Mouse (Mus musculus) embryonic facial prominence, embryonic 14.5 days (tissue): Measurements from ENCODE around the gene Gm20388. TPM values are rescaled to one million over a fixed set of nuclear protein-coding genes. Genes with fewer than 3 reads are reported as not detected.

Experiments
- ATAC-seq: fragments of 200-750 bp; cut with Nextera tagmentation; 2 replicates; pipeline ENCODE4 v1.8.0; 2017; ENCODE audit warnings: low read depth, moderate number of reproducible peaks, moderate TSS enrichment
- DNase-seq: peaks from one replicate; pipeline ENCODE4 v3.0.0-alpha.2; 2015; ENCODE audit warnings: low spot score
- H3K27ac ChIP-seq: fragments of 300-500 bp; sonication (generic); replicated peaks from 2 replicates; pipeline ENCODE4 v1.5.1; 2014; ENCODE audit warnings: low read depth, mild to moderate bottlenecking, low read length, moderate library complexity
- H3K27me3 ChIP-seq: fragments of 300-500 bp; sonication (generic); replicated peaks from 2 replicates; pipeline ENCODE4 v1.6.1; 2014; ENCODE audit warnings: low read length; ENCODE audit not compliant: control insufficient read depth, insufficient read depth
- H3K36me3 ChIP-seq: fragments of 300-500 bp; sonication (generic); 2 replicates; pipeline ENCODE4 v1.6.1; 2014; ENCODE audit warnings: low read length, mixed read lengths; ENCODE audit not compliant: control insufficient read depth, insufficient read depth
- H3K4me1 ChIP-seq: fragments of 300-500 bp; sonication (generic); 2 replicates; pipeline ENCODE4 v1.6.1; 2014; ENCODE audit warnings: antibody characterized with exemption, low read length; ENCODE audit not compliant: control insufficient read depth, insufficient read depth
- H3K4me2 ChIP-seq: fragments of 300-500 bp; sonication (generic); 2 replicates; pipeline ENCODE4 v1.6.1; 2014; ENCODE audit warnings: low read depth, mild to moderate bottlenecking, low read length, moderate library complexity, mixed read lengths
- H3K4me3 ChIP-seq: fragments of 300-500 bp; sonication (generic); 2 replicates; pipeline ENCODE4 v1.5.1; 2014; ENCODE audit warnings: low read depth, mild to moderate bottlenecking, low read length
- H3K9ac ChIP-seq: fragments of 300-500 bp; sonication (generic); 2 replicates; pipeline ENCODE4 v1.6.1; 2014; ENCODE audit warnings: low read depth, mild to moderate bottlenecking, low read length, moderate library complexity, mixed read lengths
- H3K9me3 ChIP-seq: fragments of 300-500 bp; sonication (generic); 2 replicates; pipeline ENCODE4 v1.6.1; 2016; ENCODE audit warnings: low read length; ENCODE audit not compliant: control insufficient read depth
- WGBS: fragments of 180-500 bp; shearing (Covaris S2); extraction: QIAGEN DNeasy Blood & Tissue Kit; methylation state at CpG from one replicate; pipeline ENCODE4 v1.1.7; 2014; 5-methylcytosine and 5-hydroxymethylcytosine counted together
- polyA plus RNA-seq: library from polyadenylated mRNA; unstranded; fragments of >200 nt; fragmentation: Nextera tagmentation; extraction: Ambion mirVana; gene quantifications from 2 replicates; pipeline ENCODE4 v1.2.1, GENCODE M21; 2014

Gm20388 gene
- polyA plus RNA-seq, 1 experiment from 2014 or later: not detected

DNA sequence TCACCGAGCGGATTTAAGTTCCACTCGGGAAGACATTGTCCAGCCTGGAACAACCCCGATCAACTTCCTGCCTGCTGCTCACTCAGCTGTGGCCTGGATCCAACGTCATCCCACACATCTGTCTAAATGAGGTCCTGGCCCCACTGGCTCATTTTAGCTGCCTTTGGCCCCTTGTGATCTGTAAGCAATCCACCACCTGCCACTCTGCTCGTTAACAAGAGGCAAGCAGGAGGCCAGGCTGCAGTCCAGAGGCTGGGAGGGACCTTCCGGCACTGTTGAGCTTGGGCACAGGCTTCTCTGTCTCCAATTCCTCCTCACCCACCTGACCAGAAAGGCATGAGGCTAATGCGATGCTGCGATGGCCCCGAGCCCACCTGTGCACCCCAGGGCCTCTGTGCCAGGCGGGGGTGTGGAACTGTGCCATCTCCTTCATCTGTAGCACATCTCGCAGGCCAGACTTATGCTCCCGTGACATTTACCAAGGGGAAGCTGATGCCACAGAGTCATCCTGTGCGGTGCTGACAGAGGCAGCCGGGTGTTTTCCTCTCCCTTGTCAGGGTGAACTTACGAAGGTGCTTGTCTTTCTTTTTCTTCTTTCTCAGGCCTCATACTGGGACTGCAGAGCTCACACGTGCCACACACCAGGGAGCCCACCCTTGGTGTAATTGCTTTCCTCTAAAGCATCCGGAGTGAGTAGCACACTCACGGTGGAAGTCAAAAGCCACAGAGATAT is 157.5 kb downstream of the Gm20388 start:
- DNase-seq (peak; percentile 52), ATAC-seq (0 out of 2 replicates have a peak, but pooled peaks have one; percentile 20)
- no peaks in the 10 kb centered on the region for H3K36me3 ChIP-seq
- H3K4me1 ChIP-seq: no peaks in the 10 kb centered on the region; the same call in none of the 2 replicates
- H3K27me3 ChIP-seq: no peaks in the 10 kb centered on the region
- no peak overlapping the region for H3K9ac ChIP-seq
- 45% methylated on average over 19 of the region's 19 CpGs for WGBS
- H3K4me3 ChIP-seq: no peak overlapping the region
- no peak overlapping the region for H3K27ac ChIP-seq
- H3K9me3 ChIP-seq: no peaks in the 10 kb centered on the region
- H3K4me2 ChIP-seq: no peak overlapping the region

DNA sequence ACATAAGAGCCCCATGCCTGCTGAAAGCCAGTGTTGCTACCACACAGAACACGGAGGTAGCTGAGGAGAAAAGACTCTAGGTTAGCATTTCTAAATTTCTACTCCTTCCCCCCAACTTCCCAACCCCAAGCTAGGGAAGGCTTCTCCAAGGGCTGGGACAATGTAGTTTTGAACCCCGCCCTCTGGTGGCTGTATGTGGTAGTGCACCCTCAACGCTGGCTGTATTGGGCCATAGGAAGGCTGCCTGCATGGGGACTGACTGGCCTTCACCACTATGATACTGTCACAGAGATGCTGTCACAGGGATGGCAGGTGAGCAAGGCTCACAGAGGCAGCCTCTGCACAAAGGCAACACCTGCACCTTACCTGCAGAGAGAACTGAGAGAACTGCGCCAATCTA is 161.0 kb downstream of the Gm20388 start:
- H3K4me2 ChIP-seq: no peak overlapping the region
- H3K4me3 ChIP-seq: no peak overlapping the region
- DNase-seq (peak; percentile 72), ATAC-seq (peak; percentile 71; the same call in 1 of the 2 replicates)
- no peak overlapping the region for H3K9ac ChIP-seq
- no peak overlapping the region for H3K27ac ChIP-seq
- no peaks in the 10 kb centered on the region for H3K27me3 ChIP-seq
- 27% methylated on average over 4 of the region's 4 CpGs for WGBS
- no peaks in the 10 kb centered on the region; the same call in none of the 2 replicates for H3K4me1 ChIP-seq
- no peaks in the 10 kb centered on the region for H3K36me3 ChIP-seq
- H3K9me3 ChIP-seq: no peaks in the 10 kb centered on the region

DNA sequence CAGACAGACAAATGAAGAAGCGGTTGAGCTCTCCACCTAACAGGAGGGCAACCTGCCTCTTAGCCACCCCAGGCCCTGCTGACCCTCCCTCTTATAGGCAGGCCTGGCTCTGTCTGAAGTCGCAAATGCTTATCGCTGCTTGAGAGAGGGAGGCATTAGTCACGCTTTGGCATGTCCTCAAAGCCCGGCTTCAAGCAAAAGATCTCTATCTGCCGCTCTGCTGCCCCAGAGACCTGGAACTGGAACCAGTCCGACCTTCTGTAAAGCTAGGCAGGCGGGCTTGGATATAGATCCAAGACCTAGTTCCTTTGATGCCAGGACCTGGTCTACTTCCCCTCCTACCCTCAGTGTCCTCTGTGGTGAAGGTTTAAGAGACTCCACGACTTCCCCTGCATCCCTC is 161.6 kb downstream of the Gm20388 start:
- no peak overlapping the region for H3K4me2 ChIP-seq
- H3K9me3 ChIP-seq: no peaks in the 10 kb centered on the region
- H3K4me1 ChIP-seq: no peaks in the 10 kb centered on the region; the same call in none of the 2 replicates
- 62% methylated on average over 9 of the region's 9 CpGs for WGBS
- H3K27me3 ChIP-seq: no peaks in the 10 kb centered on the region
- H3K4me3 ChIP-seq: no peak overlapping the region
- DNase-seq (no peak), ATAC-seq (no peak)
- H3K27ac ChIP-seq: no peak overlapping the region
- H3K36me3 ChIP-seq: no peaks in the 10 kb centered on the region
- no peak overlapping the region for H3K9ac ChIP-seq

DNA sequence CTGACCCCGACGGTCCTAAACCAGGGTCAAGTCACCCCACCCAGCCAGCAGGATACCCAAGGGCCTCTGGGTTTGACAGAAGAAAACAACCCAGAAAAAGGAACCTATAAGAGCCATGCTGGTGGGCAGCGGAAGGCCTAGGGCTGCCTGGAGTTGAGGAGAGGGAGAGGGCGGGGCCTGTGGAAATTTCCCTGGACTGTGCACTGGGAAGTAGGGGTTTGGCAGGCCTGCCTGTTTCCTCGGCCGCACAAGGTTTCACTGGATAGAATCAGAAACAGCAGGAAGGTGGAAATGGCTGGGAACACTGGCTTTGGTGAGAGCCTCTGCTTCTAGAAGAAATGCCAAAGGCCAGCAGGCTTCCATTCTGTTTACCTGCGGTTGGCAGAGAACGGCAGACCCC is 162.2 kb downstream of the Gm20388 start:
- H3K9ac ChIP-seq: 0 out of 2 replicates have a peak overlapping the region, but pooled peaks have one; percentile 28
- no peaks in the 10 kb centered on the region; the same call in none of the 2 replicates for H3K4me1 ChIP-seq
- no peaks in the 10 kb centered on the region for H3K36me3 ChIP-seq
- ATAC-seq (no peak), DNase-seq (peak; percentile 32)
- 69% methylated on average over 8 of the region's 8 CpGs for WGBS
- H3K27ac ChIP-seq: no peak overlapping the region
- H3K9me3 ChIP-seq: no peaks in the 10 kb centered on the region
- H3K27me3 ChIP-seq: no peaks in the 10 kb centered on the region
- H3K4me3 ChIP-seq: no peak overlapping the region
- no peak overlapping the region for H3K4me2 ChIP-seq

DNA sequence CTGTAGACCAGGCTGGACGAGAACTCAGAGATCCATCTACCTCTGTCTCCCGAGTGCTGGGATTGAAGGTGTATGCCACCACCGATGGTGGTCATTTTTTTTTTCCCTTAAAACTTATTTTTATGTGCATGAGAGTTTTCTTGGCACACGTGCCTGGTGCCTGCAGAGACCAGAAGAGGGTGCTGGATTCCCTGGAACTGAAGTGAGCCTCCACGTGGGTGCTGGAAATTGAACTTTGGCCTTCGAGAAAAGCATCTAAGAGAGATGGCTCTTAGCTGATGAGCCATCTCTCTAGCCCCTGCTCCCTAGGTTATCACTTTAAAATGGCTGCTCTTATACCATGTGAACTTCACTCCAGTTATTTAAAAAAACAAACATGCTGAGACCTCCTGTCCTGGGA is 163.9 kb downstream of the Gm20388 start:
- Histone ChIP-seq H3K36me3 (no peaks in the 10 kb centered on the region), H3K4me1 (no peaks in the 10 kb centered on the region; the same call in 1 of the 2 replicates), H3K9ac (no peak overlapping the region), H3K27me3 (no peaks in the 10 kb centered on the region), H3K27ac (no peak overlapping the region), H3K4me3 (no peak overlapping the region), H3K4me2 (no peak overlapping the region), H3K9me3 (no peaks in the 10 kb centered on the region)
- 75% methylated on average over 6 of the region's 6 CpGs for WGBS
- ATAC-seq: no peak
- DNase-seq: no peak

DNA sequence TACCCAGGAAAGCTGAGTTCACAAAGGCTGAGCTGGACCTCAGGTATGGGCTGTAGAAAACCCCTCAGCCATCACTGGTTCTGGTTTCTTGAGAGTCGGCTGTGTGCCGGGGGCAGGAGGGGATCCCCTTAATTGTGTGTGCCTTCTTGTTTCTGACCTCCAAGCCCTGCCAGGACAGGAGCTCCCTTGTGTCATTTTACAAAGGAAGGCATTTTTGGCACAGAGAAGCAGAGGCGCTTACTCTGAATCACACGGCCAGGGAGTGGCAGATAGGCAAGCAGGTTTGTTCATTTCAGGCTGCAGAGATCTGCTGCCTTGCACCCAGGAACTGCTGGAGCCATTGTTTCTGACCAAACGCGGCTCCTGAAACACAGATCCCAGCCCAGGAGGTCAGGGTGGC is 164.7 kb downstream of the Gm20388 start:
- H3K4me1 ChIP-seq: no peaks in the 10 kb centered on the region; the same call in 1 of the 2 replicates
- H3K9ac ChIP-seq: 0 out of 2 replicates have a peak overlapping the region, but pooled peaks have one; percentile 10
- no peaks in the 10 kb centered on the region for H3K36me3 ChIP-seq
- no peak overlapping the region for H3K4me3 ChIP-seq
- 43% methylated on average over 6 of the region's 6 CpGs for WGBS
- no peaks in the 10 kb centered on the region for H3K9me3 ChIP-seq
- H3K27me3 ChIP-seq: no peaks in the 10 kb centered on the region
- ATAC-seq (no peak), DNase-seq (no peak)
- no peak overlapping the region for H3K4me2 ChIP-seq
- H3K27ac ChIP-seq: no peak overlapping the region

DNA sequence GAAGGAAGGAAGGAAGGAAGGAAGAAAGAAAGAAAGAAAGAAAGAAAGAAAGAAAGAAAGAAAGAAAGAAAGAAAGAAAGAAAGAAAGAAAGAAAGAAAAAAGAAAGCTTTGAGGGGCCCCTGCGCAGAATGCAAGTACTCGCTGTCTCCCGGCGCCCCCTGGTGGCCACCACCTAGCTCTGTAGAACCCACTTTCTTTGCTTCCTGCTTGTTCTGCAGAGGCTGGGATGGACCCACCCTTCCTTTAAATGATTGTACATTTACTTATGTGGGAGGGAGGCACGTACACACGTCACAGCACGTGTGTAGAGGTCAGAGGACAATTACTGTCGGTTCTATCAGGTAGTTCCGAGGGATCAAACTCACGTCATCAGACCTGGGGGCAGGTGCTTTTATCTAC is 167.4 kb downstream of the Gm20388 start:
- no peak overlapping the region for H3K4me2 ChIP-seq
- H3K9ac ChIP-seq: no peak overlapping the region
- DNase-seq (peak; percentile 87), ATAC-seq (no peak; the same call in 1 of the 2 replicates)
- H3K9me3 ChIP-seq: no peaks in the 10 kb centered on the region
- H3K4me3 ChIP-seq: no peak overlapping the region
- H3K4me1 ChIP-seq: no peaks in the 10 kb centered on the region
- no peaks in the 10 kb centered on the region for H3K27me3 ChIP-seq
- peaks cover 25% of the 10 kb centered on the region; the same call in 1 of the 2 replicates for H3K36me3 ChIP-seq
- H3K27ac ChIP-seq: no peak overlapping the region
- 14% methylated on average over 10 of the region's 10 CpGs for WGBS

DNA sequence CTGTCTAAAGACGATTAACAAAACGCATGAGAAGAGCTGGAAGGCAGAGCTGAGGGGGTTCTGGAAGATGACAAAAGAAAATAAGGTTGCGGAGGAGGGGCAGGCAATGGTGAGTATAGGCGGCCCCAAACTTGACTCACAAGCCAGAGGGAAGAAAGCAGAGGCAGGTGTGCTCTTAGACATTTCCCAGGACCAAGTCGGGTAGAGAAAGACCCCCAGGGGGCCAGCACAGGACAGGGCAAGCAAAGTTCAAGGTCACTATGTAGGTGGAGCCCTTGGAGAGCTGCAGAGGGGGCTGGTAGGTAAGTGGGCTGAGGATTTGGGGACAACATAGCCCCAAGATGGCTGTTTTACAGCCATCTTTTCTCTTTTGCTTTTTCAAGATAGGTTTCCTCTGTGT is 168.7 kb downstream of the Gm20388 start:
- Histone ChIP-seq H3K9ac (no peak overlapping the region), H3K9me3 (no peaks in the 10 kb centered on the region), H3K36me3 (peaks cover 33% of the 10 kb centered on the region; the same call in 1 of the 2 replicates), H3K4me3 (no peak overlapping the region), H3K27ac (no peak overlapping the region), H3K4me2 (no peak overlapping the region), H3K27me3 (no peaks in the 10 kb centered on the region), H3K4me1 (no peaks in the 10 kb centered on the region)
- WGBS: 49% methylated on average over 5 of the region's 5 CpGs
- no peak for DNase-seq
- ATAC-seq: no peak

DNA sequence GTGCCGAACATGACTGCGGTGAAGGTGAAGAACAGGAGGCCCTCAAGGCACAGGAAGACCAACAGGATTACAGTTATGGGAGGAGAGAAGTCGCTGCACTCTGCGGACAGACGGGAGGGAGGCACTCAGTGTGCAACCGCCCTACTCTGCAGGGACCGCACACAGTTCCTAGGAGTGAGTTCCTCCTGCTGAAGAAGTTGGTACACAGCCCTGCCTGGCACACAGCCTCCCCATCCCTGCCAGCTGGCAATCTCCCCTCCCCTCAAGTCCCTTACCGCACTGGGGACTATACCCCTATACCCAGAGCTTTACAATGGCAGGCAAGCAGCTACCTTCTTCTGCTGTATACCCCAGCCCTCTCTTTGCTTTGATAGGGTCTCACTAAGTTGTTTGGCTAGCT is 172.6 kb downstream of the Gm20388 start:
- no peaks in the 10 kb centered on the region for H3K27me3 ChIP-seq
- WGBS: 94% methylated on average over 8 of the region's 8 CpGs
- no peaks in the 10 kb centered on the region for H3K9me3 ChIP-seq
- no peak overlapping the region for H3K4me3 ChIP-seq
- no peak overlapping the region for H3K27ac ChIP-seq
- H3K9ac ChIP-seq: no peak overlapping the region
- no peaks in the 10 kb centered on the region for H3K4me1 ChIP-seq
- H3K36me3 ChIP-seq: peaks cover 69% of the 10 kb centered on the region
- no peak overlapping the region for H3K4me2 ChIP-seq
- DNase-seq (no peak), ATAC-seq (no peak)
